Mouse (Mus musculus) cortical plate, adult 2 months (tissue): Measurements from ENCODE around the gene Fstl4. TPM values are rescaled to one million over a fixed set of nuclear protein-coding genes. Genes with fewer than 3 reads are reported as not detected.

Source experiments
- H3K27ac ChIP-seq: fragments of 200-500 bp; 2 replicates; pipeline ENCODE4 v1.5.1; 2012; ENCODE audit warnings: low read length, control low read depth, inconsistent platforms; ENCODE audit not compliant: insufficient read depth
- H3K4me1 ChIP-seq: fragments of 200-500 bp; 2 replicates; pipeline ENCODE4 v1.6.1; 2011; ENCODE audit warnings: low read length; ENCODE audit not compliant: control insufficient read depth, insufficient read depth
- H3K4me3 ChIP-seq: fragments of 200-500 bp; 2 replicates; pipeline ENCODE4 v1.5.1; 2011; ENCODE audit warnings: mild to moderate bottlenecking, low read length, control low read depth; ENCODE audit not compliant: insufficient read depth
- CTCF ChIP-seq: fragments of 200-500 bp; IDR thresholded peaks from 2 replicates; pipeline ENCODE4 v1.5.1; 2011; ENCODE audit warnings: mild to moderate bottlenecking, control low read depth, low read length; ENCODE audit not compliant: insufficient read depth; ENCODE audit errors: extremely low read depth
- POLR2A ChIP-seq: fragments of 200-500 bp; IDR thresholded peaks from 2 replicates; pipeline ENCODE4 v1.6.1; 2011; ENCODE audit warnings: mild to moderate bottlenecking, low read length, control low read depth; ENCODE audit not compliant: insufficient read depth; ENCODE audit errors: extremely low read depth
- polyA plus RNA-seq: library from polyadenylated mRNA; depleted of rRNA; stranded (reverse); fragments of >200 nt; gene quantifications from 2 replicates; pipeline ENCODE4 v1.2.3, GENCODE M21; 2012

Gene Fstl4
- polyA plus RNA-seq, 1 experiment = 10.1 TPM

DNA sequence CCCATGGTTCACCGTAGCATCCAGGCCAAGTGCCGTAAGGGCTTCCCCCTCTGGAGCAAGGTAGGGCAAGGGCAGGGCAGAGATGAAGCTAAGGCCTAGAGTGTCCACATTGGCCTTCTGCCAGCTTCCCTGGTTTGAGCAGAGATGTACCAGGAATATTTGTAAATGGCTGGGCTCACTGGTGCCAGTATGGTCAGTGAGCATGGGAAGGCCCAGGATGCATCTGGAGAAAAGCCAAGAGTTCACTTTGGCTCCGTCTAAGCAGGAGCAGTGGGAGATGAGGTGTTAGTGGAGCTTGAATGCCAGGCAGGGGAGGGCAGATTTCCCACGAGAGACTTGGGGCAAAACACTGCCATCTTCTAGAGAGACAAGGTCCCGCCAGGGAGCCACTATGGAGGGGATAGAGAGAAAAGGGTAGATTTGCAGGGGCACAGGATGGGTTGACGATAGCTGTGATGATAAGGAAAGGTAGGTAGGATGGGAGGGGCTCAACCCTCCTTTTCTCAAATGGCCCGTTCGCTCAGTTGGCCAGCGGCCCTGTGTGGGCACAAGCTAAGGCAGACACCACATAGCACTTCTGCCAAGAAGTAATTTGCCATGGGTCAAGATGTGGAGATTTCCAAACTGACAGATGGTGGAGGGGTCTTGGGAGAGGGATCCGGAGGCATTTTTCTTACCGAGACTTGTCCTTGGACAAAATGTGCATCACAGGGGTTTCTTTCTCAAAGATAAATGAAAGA lies 354.0 kb downstream of the Fstl4 start:
- H3K4me3 ChIP-seq = no peak overlapping the region
- no peaks in the 10 kb centered on the region for H3K4me1 ChIP-seq
- TF ChIP-seq POLR2A (no peak), CTCF (no peak)
- H3K27ac ChIP-seq = no peak overlapping the region

DNA sequence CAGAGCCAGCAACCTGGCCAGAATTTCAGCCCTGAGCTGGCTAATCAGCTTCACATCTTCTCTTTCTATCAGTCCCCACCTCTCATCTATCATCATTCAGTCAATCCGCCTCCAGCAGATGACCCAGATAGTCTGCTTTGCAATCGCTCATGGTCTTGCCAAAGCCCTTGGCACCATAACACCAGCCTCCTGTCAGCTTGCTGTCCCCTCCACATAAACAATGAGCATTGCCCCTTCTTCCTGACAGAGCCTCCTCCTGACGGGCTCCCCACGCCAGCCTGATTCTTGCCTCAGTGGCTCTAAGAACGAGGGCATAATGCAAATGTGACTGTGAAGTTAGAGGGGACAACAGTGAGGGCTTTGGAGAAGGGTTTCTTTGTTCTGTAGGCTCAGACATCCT lies 355.5 kb downstream of the Fstl4 start:
- TF ChIP-seq POLR2A (no peak), CTCF (no peak)
- Histone ChIP-seq H3K4me1 (peaks cover 2% of the 10 kb centered on the region; the same call in 1 of the 2 replicates), H3K27ac (no peak overlapping the region), H3K4me3 (no peak overlapping the region)

DNA sequence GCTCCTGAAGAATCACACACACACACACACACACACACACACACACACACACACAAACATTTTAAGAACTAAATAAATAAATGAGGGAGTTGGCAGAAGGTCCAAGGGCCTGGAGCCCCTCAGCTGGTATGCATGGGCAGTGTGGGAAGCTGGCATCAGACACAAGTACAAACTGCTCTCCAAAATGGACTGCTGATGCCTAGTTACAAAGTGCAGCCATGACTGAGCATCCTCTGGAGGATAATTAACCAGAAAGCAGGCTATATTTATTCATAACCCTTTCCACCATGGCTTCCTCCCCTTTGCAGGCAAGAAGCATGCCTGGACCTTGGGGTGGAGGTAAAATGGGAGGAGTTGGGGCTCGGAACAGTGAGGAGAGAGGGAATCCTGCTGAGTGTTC lies 356.8 kb downstream of the Fstl4 start:
- no peak overlapping the region for H3K27ac ChIP-seq
- TF ChIP-seq CTCF (no peak), POLR2A (no peak)
- no peak overlapping the region for H3K4me3 ChIP-seq
- peaks cover 2% of the 10 kb centered on the region; the same call in 1 of the 2 replicates for H3K4me1 ChIP-seq

DNA sequence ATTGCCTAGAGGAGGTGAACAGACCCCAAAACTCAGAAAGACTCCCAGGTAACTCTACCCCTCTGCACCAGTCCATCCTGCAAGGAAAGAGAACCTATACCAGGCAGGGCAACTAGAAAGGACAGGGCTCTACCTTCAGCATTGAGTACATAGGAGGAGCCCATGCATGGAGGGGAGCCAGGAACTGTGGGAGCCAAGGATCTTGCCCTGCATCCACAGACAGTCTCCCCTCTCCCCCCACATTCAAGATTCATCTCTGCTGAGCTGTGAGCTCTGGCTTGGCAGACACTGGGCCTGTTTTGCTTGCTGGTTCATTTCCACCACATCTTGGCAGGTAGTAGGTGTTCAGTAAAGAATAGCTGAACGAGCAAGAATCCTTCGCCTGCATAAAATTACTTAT lies 360.4 kb downstream of the Fstl4 start:
- Histone ChIP-seq H3K4me1 (peaks cover 2% of the 10 kb centered on the region), H3K4me3 (no peak overlapping the region), H3K27ac (no peak overlapping the region)
- no peak for TF ChIP-seq POLR2A
- no peak for TF ChIP-seq CTCF

DNA sequence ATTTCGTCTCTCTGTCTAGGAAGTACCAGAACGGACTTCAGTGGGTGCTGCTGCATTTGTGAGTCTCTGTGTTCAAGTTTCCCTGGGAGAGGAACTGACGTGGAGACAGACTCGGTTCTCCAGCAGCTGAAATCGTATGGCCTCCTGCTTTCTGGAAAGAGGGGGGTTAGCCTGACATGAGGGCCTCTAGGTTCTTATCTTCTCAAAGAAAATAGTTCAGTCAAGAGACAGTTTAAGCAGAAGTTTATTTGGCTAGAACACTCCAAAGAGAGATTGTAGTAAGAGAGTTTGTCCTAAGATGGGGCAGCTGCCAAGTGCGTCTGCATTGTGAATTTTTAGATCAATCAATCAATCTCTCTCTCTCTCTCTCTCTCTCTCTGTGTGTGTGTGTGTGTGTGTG lies 362.2 kb downstream of the Fstl4 start:
- no peak overlapping the region for H3K4me3 ChIP-seq
- H3K27ac ChIP-seq = no peak overlapping the region
- TF ChIP-seq CTCF = no peak
- TF ChIP-seq POLR2A = no peak
- H3K4me1 ChIP-seq = peaks cover 2% of the 10 kb centered on the region

DNA sequence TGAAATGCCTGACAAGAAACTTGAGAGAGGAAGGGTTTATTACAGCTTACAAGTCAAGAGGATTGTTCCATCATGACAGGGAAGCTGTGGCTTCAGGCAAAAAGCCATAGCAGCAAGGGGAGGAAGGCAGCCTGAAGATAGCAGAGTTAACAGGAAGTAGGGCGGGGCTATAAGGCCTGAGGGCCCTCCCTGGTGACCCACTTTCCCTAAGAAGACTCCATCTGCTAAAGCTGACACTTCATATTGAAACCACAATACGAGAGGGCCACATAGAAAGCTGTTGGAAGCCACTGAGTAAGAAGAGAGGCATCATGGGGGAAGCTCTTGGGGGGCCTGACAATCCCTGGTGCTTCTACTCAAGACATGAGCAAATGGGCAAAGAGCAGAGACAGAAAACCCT lies 364.2 kb downstream of the Fstl4 start:
- Histone ChIP-seq H3K4me3 (no peak overlapping the region), H3K27ac (no peak overlapping the region), H3K4me1 (peaks cover 2% of the 10 kb centered on the region)
- TF ChIP-seq CTCF (no peak), POLR2A (no peak)

DNA sequence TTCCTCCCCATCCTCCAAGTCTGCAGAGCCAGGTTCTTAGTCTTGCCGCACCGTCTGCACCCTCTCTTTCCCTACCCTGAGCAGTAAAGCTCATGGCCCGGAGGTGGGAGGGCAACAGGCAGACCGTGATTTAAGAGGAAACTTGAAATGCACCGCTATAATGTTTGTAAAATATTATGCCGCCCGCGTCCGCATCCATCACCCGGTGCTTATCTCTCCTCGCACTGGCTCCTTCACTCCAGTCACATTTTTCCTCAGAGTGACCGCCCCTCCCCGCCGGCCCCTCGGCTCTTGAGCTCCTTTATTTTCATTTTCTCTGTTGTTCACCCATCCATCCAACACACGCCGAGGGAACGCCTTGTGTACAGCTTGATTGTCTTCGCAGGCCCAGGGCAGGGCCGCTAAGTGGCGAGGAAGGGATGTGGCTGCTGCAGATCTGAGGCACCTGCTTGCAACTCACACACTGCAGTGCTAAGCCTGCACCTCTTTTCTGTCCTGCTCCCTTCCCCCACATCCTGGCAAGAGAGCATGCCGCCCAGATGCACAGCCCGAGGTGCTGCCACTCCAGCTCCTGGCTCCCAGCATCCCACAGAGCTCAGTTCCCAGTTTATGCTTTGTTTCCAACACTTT lies 368.1 kb downstream of the Fstl4 start:
- Histone ChIP-seq H3K4me3 (no peak overlapping the region), H3K27ac (no peak overlapping the region), H3K4me1 (no peaks in the 10 kb centered on the region)
- TF ChIP-seq POLR2A (no peak), CTCF (no peak)

DNA sequence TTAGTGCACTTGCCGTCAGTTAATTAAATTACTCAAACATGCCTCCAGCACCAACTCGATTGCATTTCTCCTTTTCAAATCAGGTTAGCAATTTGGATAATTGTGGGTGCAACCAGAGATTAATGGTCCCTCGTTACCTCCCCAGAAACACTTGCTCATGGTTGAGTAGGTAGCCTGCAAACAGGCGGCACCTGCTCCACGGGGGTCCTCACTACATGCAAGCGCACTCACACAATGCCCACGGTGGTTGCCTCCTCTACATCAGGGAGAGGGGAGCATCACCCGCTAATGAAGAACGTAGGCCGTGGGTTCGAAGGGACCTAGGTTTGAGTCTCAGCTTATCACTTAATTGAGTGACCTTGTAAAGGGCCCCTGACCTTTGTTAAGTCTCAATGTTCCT lies 371.9 kb downstream of the Fstl4 start:
- Histone ChIP-seq H3K27ac (no peak overlapping the region), H3K4me3 (no peak overlapping the region), H3K4me1 (peaks cover 2% of the 10 kb centered on the region; the same call in 1 of the 2 replicates)
- TF ChIP-seq CTCF (no peak), POLR2A (no peak)

DNA sequence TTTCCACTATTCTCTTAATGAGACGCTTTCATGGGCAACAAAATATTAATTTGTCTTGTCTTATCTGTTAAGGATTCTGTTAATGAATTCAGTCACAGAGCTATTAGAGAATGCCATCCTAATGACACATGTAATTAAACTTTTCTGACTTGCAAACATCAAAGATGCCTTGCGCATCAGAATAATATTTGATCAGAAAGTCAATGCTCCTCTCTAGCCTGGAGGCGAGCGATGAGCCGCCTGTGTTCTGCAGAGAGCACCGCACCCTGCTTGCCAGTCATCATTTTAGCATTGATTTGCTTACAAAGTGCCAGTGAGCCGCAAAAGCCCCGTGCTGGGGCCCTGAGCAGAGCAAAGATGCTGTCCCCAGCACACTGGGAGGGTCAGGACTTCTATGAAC lies 372.9 kb downstream of the Fstl4 start:
- no peak overlapping the region for H3K27ac ChIP-seq
- peaks cover 2% of the 10 kb centered on the region; the same call in 1 of the 2 replicates for H3K4me1 ChIP-seq
- TF ChIP-seq CTCF = no peak
- TF ChIP-seq POLR2A = no peak
- H3K4me3 ChIP-seq = no peak overlapping the region

DNA sequence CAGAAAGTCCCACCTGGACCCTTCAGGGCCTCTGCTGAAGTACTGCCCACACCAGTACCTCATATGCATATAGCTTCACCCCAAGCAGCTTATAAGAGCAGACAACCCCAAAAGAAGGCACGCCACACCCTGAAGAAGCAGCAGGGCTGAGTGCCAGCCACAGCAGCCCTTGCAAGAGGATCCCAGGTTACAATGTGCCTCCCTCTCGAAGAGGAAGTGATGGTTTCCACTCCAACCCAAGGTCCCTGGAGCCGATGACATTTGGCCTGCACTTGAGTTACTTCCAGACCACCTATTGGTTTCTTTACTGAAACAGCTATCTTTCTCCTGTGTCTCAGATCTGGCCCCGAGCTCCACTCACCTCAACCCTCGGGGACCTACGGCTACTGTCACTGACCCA lies 373.8 kb downstream of the Fstl4 start:
- Histone ChIP-seq H3K4me1 (peaks cover 2% of the 10 kb centered on the region; the same call in 1 of the 2 replicates), H3K27ac (no peak overlapping the region), H3K4me3 (no peak overlapping the region)
- TF ChIP-seq CTCF = no peak
- TF ChIP-seq POLR2A = no peak
